Mouse (Mus musculus) adipocyte (in vitro differentiated cells): ENCODE measurements around the gene Gapdhs.
A peak's percentile ranks its signal among the peaks of the same experiment; 100 is the strongest.

Experiments
- DNase-seq: peaks from one replicate; pipeline ENCODE4 v3.0.0-alpha.2; 2016; ENCODE audit warnings: low spot score

The Gapdhs gene

GRCm38 (mm10) chr7:30743617-30744016 is at the start of gene Gapdhs:
TSS of gene Gapdhs (minus strand) at chr7:30743681.
- peak; percentile 13 for DNase-seq

GRCm38 (mm10) chr7:30791921-30792320 is 48.4 kb upstream of the Gapdhs start:
- DNase-seq, result no peak

- no peak for DNase-seq
Measured at GRCm38 (mm10) chr7:30790141-30790540, 46.7 kb upstream of the Gapdhs start.

- no peak for DNase-seq
Measured at GRCm38 (mm10) chr7:30787377-30788022, 44.0 kb upstream of the Gapdhs start, which contains the start of gene Krtdap. TSS of gene Krtdap (plus strand) at chr7:30787896.

GRCm38 (mm10) chr7:30785721-30786546 is 42.5 kb upstream of the Gapdhs start:
- no peak for DNase-seq

DNA sequence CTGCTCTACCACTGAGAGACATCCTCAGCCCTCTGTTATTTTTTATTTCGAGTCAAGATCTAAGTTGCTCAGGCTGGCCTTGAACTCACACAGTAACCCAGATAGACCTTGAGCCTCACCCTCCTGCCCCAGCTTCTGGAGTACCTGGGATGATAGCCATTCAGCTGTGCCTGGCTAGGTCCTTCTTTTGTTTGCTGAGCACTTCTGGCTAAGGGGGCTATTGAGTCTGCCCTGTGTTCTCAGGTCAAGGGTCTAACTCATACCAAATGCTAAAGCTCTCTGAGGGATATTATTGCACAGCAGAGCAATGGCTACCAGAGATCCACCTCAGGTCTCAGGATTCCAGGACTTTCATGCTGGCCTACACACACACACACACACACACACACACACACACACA is 41.7 kb upstream of the Gapdhs start:
- DNase-seq, result no peak

DNA sequence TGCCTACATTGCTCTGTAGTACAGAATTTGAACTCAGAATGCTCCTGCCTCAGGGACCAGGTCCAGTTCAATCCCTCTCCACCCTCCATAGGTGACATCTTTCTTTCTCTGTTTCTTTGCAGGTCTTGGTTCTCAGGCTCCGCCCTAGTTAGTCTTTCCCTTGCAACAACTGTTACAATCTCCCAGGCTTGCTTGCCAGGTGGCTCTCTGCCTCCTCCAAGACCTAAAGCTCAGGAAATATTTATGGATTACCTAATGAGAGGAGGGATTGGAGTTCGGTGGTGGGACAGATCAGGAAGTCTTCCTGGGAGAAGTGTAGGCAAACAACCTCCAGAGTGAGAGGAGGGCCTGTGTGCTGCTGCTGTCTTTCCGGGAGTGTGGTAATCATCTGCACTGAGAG is 39.2 kb upstream of the Gapdhs start:
- peak; percentile 32 for DNase-seq

DNA sequence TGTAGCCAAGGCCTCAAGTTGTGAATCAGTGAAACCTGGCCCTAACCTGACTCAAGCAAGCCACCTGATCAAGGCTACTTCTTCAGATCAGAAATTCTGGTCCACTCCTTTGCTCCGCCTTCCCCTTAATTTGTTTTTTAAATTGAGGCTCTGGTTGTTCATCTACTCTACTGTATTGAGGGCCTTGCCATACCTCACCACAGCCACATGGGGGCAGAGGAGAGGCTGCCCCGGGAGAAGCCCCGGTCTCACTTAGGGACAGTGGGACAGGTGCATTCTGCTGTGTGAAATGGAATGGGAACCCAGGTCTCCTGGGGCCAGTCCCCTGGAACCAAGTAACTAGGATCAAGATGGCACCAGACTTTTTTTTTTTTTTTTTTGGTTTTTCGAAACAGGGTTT is 38.3 kb upstream of the Gapdhs start:
- DNase-seq, result peak; percentile 16

- no peak for DNase-seq
Measured at GRCm38 (mm10) chr7:30777911-30778310, 34.4 kb upstream of the Gapdhs start.

- no peak for DNase-seq
Measured at GRCm38 (mm10) chr7:30777081-30777579, 33.6 kb upstream of the Gapdhs start.

GRCm38 (mm10) chr7:30776104-30776503 is 32.6 kb upstream of the Gapdhs start:
- DNase-seq, result no peak

- DNase-seq, result no peak
Measured at GRCm38 (mm10) chr7:30769236-30769635, 25.8 kb upstream of the Gapdhs start.

GRCm38 (mm10) chr7:30766408-30766807 is 22.9 kb upstream of the Gapdhs start:
- no peak for DNase-seq

GRCm38 (mm10) chr7:30765173-30765572 is 21.7 kb upstream of the Gapdhs start:
- DNase-seq, result no peak

- DNase-seq, result no peak
Measured at GRCm38 (mm10) chr7:30763456-30763855, 20.0 kb upstream of the Gapdhs start, which contains the start of gene Dmkn. TSS of gene Dmkn (plus strand) at chr7:30763756.

DNA sequence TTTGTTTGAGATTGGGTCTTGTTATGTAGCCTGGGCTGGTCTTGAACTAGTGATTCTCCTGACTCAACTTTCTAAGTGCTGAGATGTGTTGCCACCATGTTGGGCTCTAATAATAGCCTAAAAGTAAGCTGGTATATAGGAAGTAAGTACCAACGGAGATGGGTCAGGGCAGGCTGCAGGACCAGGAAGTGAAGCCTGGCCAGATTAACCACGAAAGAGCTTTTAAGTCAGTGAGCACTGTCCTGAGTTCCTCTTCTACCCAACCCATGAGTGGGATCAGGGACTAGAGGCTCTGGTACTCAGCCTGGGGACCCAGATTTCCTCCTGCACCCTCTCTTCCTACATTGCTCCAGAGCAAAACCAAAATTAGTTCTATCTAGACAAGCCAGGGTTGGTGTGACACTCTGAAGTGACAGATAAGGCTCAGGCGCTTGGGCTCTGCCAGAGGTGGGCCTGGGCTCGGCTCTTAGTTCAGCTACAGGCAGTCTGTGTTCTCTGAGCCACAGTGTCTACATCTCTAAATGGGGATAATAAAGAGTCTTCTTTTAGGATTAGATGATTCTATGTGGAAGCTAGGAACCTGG is 18.4 kb upstream of the Gapdhs start:
- no peak for DNase-seq

DNA sequence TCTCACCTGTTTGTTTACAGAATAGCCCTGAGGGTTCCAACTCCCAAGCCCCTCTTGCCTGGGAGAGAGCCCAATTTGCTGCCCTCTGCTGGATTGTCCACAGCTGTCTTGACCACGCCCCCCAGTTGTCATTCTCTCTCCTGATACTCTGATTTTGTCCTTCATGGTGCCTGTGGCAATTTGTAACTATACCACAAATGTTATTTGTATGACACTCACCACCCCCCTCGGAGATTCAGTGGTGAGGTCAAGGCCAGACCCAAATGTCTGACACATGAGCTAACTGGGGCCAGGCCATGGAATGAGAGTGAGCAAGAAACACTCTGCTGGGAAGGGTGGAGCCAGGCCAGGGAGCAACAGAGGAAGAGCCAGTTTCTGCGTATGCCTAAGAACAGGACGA is 15.4 kb upstream of the Gapdhs start:
- peak; percentile 32 for DNase-seq

DNA sequence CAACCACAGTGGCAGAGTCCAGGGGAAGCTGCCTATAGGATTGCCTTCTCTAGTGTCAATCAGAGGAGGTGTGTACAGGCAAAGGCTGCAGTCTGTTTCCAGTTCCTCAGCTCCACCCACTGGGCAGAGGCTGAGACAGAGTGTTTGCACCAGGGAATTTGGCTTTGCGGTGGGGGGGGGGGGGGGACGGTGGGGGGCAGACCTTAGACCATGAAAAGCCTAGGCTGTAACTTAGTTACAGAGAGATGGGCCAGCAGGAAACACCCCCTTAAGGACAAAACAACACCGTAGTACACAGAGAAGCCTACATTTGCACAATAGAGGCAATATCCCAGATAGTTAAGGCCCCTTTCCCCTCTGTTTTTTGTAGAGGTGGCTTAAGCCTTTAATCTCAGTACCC is 13.5 kb upstream of the Gapdhs start:
- no peak for DNase-seq

DNA sequence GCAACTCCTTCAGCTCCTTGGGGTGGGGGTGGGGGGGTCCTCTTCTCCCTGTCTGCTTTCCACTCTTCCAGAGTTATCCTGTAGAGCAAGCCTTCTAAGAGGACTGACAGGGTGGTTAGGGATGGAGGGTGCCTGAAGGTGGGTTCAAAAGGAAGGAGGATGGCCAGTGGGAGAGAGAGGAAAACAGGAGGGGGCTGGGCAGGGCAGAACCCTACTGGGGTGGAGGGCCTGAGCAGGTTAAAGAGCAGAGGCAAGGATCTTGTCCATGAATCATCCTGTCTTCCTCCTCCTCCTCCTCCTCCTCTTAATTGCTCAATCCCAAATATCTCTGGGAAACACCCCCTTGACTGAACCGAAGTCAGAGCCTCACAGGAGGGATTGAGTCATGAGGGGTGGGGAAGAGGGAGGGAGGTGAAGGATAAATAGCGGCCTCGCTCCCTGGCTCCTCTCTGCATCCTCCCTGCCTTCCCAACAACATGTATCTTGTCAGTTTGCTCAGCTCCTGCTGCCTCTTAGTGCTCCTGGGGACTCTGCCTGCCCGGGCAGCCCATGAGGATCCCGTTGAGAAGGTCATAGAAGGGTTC is 7.7 kb upstream of the Gapdhs start, which contains the start of gene Sbsn:
TSS of gene Sbsn (plus strand) at position 386 of the 584 bp plus-strand sequence.
- DNase-seq, result no peak

- DNase-seq, result no peak
Measured at GRCm38 (mm10) chr7:30749824-30750606, 6.5 kb upstream of the Gapdhs start.

GRCm38 (mm10) chr7:30747525-30748204 is 4.2 kb upstream of the Gapdhs start:
- no peak for DNase-seq
